Mouse (Mus musculus) bone marrow, adult 2 months (tissue): Measurements from ENCODE around the gene Asb17.

Experiments used
- CTCF ChIP-seq: fragments of 200-500 bp; IDR thresholded peaks from 2 replicates; pipeline ENCODE4 v1.5.1; 2011; ENCODE audit warnings: low read length, control low read depth; ENCODE audit not compliant: control insufficient read depth, insufficient read depth
- POLR2A ChIP-seq: fragments of 200-500 bp; IDR thresholded peaks from 2 replicates; pipeline ENCODE4 v1.6.1; 2011; ENCODE audit warnings: low read depth, mild to moderate bottlenecking, control low read depth, low read length, borderline replicate concordance; ENCODE audit not compliant: control insufficient read depth

GRCm38 (mm10) chr3:153886296-153886695 lies 42.3 kb downstream of the Asb17 start:
- TF ChIP-seq CTCF (no peak), POLR2A (no peak)
